8 mouse cellular contexts compared by ENCODE assay signal in genomic region chr14:16573475-16574171, GRCm38 (mm10).
DNase-seq lines count a peak whose midpoint lies in the region; ATAC-seq and TF ChIP-seq lines count a peak whose summit lies in the region.

No protein-coding gene starts in this region.

- H3K9me3 ChIP-seq in forebrain, embryonic 14.5 days (replicated peaks; ENCODE audit: control insufficient read depth, low read length) = no peaks in the 10 kb centered on the region
- H3K9me3 ChIP-seq in limb, embryonic 13.5 days = no peaks in the 10 kb centered on the region

- H3K4me3 ChIP-seq in left cerebral cortex, adult 2 months = peak overlapping the region; percentile 68
- H3K4me3 ChIP-seq in forebrain, embryonic 14.5 days (ENCODE audit: low read depth, low read length) = peak overlapping the region; percentile 52; the same call in 1 of the 2 replicates
- peak overlapping the region; percentile 60 for H3K4me3 ChIP-seq in limb, embryonic 13.5 days
- H3K4me3 ChIP-seq in small intestine, adult 2 months (ENCODE audit: low read depth, low read length) = peak overlapping the region; percentile 6; the same call in 1 of the 2 replicates

- no peak for DNase-seq in left cerebral cortex, adult 2 months (ENCODE audit: extremely low spot score in 1 of 2, low spot score in 2 of 2)
- no peak for DNase-seq in left cerebral cortex, adult 18-20 months (ENCODE audit: low spot score in 2 of 2)
- DNase-seq in forebrain, embryonic 14.5 days (ENCODE audit: low spot score) = no peak
- DNase-seq in lung, postnatal 36 days = no peak
- DNase-seq in ovary, postnatal 36 days (ENCODE audit: low spot score) = no peak

- TF ChIP-seq POLR2A in small intestine, adult 2 months (IDR thresholded peaks at IDR 0.05; ENCODE audit: low read depth, low read length) = no peak

- intact Hi-C loops in left cerebral cortex, adult 2 months (cut with DNase I) = loop anchor here (5.0 kb wide), 1 partner anchor 126 kb away; no protein-coding TSS in a partner anchor

- peak overlapping the region; percentile 92 for H3K4me2 ChIP-seq in forebrain, embryonic 14.5 days (ENCODE audit: low read length)
- H3K4me2 ChIP-seq in limb, embryonic 13.5 days (replicated peaks) = peak overlapping the region; percentile 83

- H3K4me1 ChIP-seq in forebrain, embryonic 14.5 days (ENCODE audit: control insufficient read depth, insufficient read depth, low read length) = no peaks in the 10 kb centered on the region
- H3K4me1 ChIP-seq in limb, embryonic 13.5 days = peaks cover 42% of the 10 kb centered on the region
- H3K4me1 ChIP-seq in small intestine, adult 2 months (ENCODE audit: control insufficient read depth, insufficient read depth, insufficient read length, low read length) = no peaks in the 10 kb centered on the region

- H3K36me3 ChIP-seq in forebrain, embryonic 14.5 days (ENCODE audit: control insufficient read depth, insufficient read depth, low read length) = no peaks in the 10 kb centered on the region
- no peaks in the 10 kb centered on the region for H3K36me3 ChIP-seq in limb, embryonic 13.5 days
- H3K36me3 ChIP-seq in small intestine, adult 2 months (ENCODE audit: control insufficient read depth, insufficient read depth, low read length) = no peaks in the 10 kb centered on the region

- no peak overlapping the region for H3K27ac ChIP-seq in left cerebral cortex, adult 2 months
- no peak overlapping the region for H3K27ac ChIP-seq in forebrain, embryonic 14.5 days (ENCODE audit: low read depth, low read length)
- no peak overlapping the region for H3K27ac ChIP-seq in limb, embryonic 13.5 days
- no peak overlapping the region for H3K27ac ChIP-seq in small intestine, adult 2 months (ENCODE audit: insufficient read depth, low read depth, low read length)

- TF ChIP-seq CTCF in left cerebral cortex, adult 2 months (IDR thresholded peaks at IDR 0.05) = no peak
- no peak for TF ChIP-seq CTCF in small intestine, adult 2 months (IDR thresholded peaks at IDR 0.05; ENCODE audit: extremely low read depth, insufficient read length, insufficient replicate concordance, low read depth, low read length)

- ATAC-seq in forebrain, embryonic 14.5 days = no peak
- no peak for ATAC-seq in limb, embryonic 13.5 days (ENCODE audit: low FRiP score, low read depth)
- ATAC-seq in inflammation-experienced regulatory T-cells, adult 6 months = no peak

- WGBS in forebrain, embryonic 14.5 days = 60% methylated on average over 6 of the region's 6 CpGs
- WGBS in limb, embryonic 13.5 days = 49% methylated on average over 6 of the region's 6 CpGs
- 48% methylated on average over 6 of the region's 6 CpGs for WGBS in small intestine, adult 2 months

- peaks cover 20% of the 10 kb centered on the region for H3K27me3 ChIP-seq in forebrain, embryonic 14.5 days (replicated peaks; ENCODE audit: control insufficient read depth, insufficient read depth, low read length)
- H3K27me3 ChIP-seq in limb, embryonic 13.5 days = peaks cover 41% of the 10 kb centered on the region
- H3K27me3 ChIP-seq in small intestine, adult 2 months (ENCODE audit: control insufficient read depth, insufficient read depth, low read length) = peaks cover 15% of the 10 kb centered on the region

- no peak overlapping the region for H3K9ac ChIP-seq in forebrain, embryonic 14.5 days (ENCODE audit: low read length)
- peak overlapping the region; percentile 78 for H3K9ac ChIP-seq in limb, embryonic 13.5 days

Comparison
In these comparisons a context has a peak if more than half of its experiments do, and no peak if none do; other contexts are left out.
1. H3K4me3 ChIP-seq: peak in every context shown above with its lines; median percentile 68 in left cerebral cortex, adult 2 months; 60 in limb, embryonic 13.5 days; 52 in forebrain, embryonic 14.5 days; 6 in small intestine, adult 2 months.